Mouse (Mus musculus) central nervous system, embryonic 11.5 days (tissue): ENCODE results near the gene Atp12a. TPM values are rescaled to one million over a fixed set of nuclear protein-coding genes. Genes with fewer than 3 reads are reported as not detected.

ENCODE experiments used
- polyA plus RNA-seq: library from polyadenylated mRNA; depleted of rRNA; stranded (reverse); fragments of >200 nt; gene quantifications from 2 replicates; pipeline ENCODE4 v1.2.3, GENCODE M21; 2012; rRNA removed

The Atp12a gene
- polyA plus RNA-seq, result 0.02 and 0.04 TPM in 2 replicates

GRCm38 (mm10) chr14:56364711-56365237, at the start of gene Atp12a:
Gene Atp12a, plus strand, starts transcription at chr14:56365068.

GRCm38 (mm10) chr14:56402311-56403071, 37.6 kb downstream of the Atp12a start, which contains the start of gene Rnf17:
Gene Rnf17, plus strand, starts transcription at chr14:56402581.

Other genes starting within 250 kb of the Atp12a start
- gene Gzme, start 244.4 kb upstream of the Atp12a start, polyA plus RNA-seq, result not detected in 2 replicates
- not detected in 2 replicates for gene Gzmd, start 232.5 kb upstream of the Atp12a start, polyA plus RNA-seq
- 0.06 TPM in 1 of 2 replicates, not detected in the other for gene Gzmg, start 205.5 kb upstream of the Atp12a start, polyA plus RNA-seq
- gene Gzmn, start 190.5 kb upstream of the Atp12a start, polyA plus RNA-seq, result not detected in 2 replicates
- gene Gzmf, start 153.7 kb upstream of the Atp12a start, polyA plus RNA-seq, result not detected in 2 replicates
- gene Gzmc, start 130.4 kb upstream of the Atp12a start, polyA plus RNA-seq, result not detected in 2 replicates
- gene Gzmb, start 102.8 kb upstream of the Atp12a start, polyA plus RNA-seq, result 0.06 TPM in 1 of 2 replicates, not detected in the other
- 1.7 and 1.8 TPM in 2 replicates for gene Rnf17, start 37.5 kb downstream of the Atp12a start, polyA plus RNA-seq
- gene Cenpj, start 210.4 kb downstream of the Atp12a start, polyA plus RNA-seq, result 20.9 and 25.0 TPM in 2 replicates
- 1.9 and 2.7 TPM in 2 replicates for gene Parp4, start 210.6 kb downstream of the Atp12a start, polyA plus RNA-seq